Comparison of ENCODE assay signal across 26 mouse cellular contexts in genomic region chr1:35808894-35809293, GRCm38 (mm10).
DNase-seq lines count a peak whose midpoint lies in the region; ATAC-seq and TF ChIP-seq lines count a peak whose summit lies in the region.
"Had no signal": no experiment of that assay in that cellular context is flagged by ENCODE, and none has a peak within 500 bp of the region (broad histone marks: within the 10 kb centered on the region; RNA-seq: fewer than 3 reads in every experiment).

No protein-coding gene starts in this region.

- H3K36me3 ChIP-seq in intestine, embryonic 14.5 days (ENCODE audit: control insufficient read depth, insufficient read depth, low read length), result no peaks in the 10 kb centered on the region
- no peaks in the 10 kb centered on the region for H3K36me3 ChIP-seq in intestine, embryonic 15.5 days
- H3K36me3 ChIP-seq: embryonic facial prominence, embryonic 10.5 days; embryonic facial prominence, embryonic 15.5 days had no signal

- WGBS in intestine, embryonic 14.5 days, result 77% methylated on average over 4 of the region's 4 CpGs
- WGBS in intestine, embryonic 15.5 days, result 80% methylated on average over 4 of the region's 4 CpGs

- H3K9me3 ChIP-seq in intestine, embryonic 14.5 days (ENCODE audit: control insufficient read depth, low read length), result no peaks in the 10 kb centered on the region
- H3K9me3 ChIP-seq in intestine, embryonic 15.5 days, result no peaks in the 10 kb centered on the region
- H3K9me3 ChIP-seq: embryonic facial prominence, embryonic 10.5 days; embryonic facial prominence, embryonic 15.5 days; forebrain, embryonic 13.5 days had no signal

- H3K4me1 ChIP-seq in intestine, embryonic 14.5 days (replicated peaks; ENCODE audit: control insufficient read depth, insufficient read depth, low read length), result no peaks in the 10 kb centered on the region
- H3K4me1 ChIP-seq in intestine, embryonic 15.5 days (replicated peaks), result no peaks in the 10 kb centered on the region
- H3K4me1 ChIP-seq: embryonic facial prominence, embryonic 10.5 days had no signal

- H3K27me3 ChIP-seq in intestine, embryonic 14.5 days (replicated peaks; ENCODE audit: control insufficient read depth, insufficient read depth, low read length), result no peaks in the 10 kb centered on the region
- H3K27me3 ChIP-seq in intestine, embryonic 15.5 days (replicated peaks), result no peaks in the 10 kb centered on the region
- H3K27me3 ChIP-seq: CH12.LX; embryonic facial prominence, embryonic 15.5 days; forebrain, embryonic 13.5 days had no signal

- ATAC-seq in intestine, embryonic 14.5 days (replicated peaks; ENCODE audit: low FRiP score, low TSS enrichment, low read depth), result no peak
- ATAC-seq in intestine, embryonic 15.5 days, result no peak
- ATAC-seq: activated CD4-positive, CD25-positive, alpha-beta regulatory T cell, adult 4 months; forebrain, embryonic 13.5 days; hindbrain, postnatal 0 days; intestine, postnatal 0 days had no signal

- no peak overlapping the region for H3K27ac ChIP-seq in gastrocnemius, adult 2 months
- H3K27ac ChIP-seq in intestine, embryonic 14.5 days (ENCODE audit: low read depth), result no peak overlapping the region
- H3K27ac ChIP-seq in intestine, embryonic 15.5 days, result no peak overlapping the region
- H3K27ac ChIP-seq: embryonic facial prominence, embryonic 10.5 days; embryonic facial prominence, embryonic 15.5 days; forebrain, embryonic 13.5 days; hindbrain, postnatal 0 days; liver, embryonic 14.5 days had no signal

- H3K9ac ChIP-seq in intestine, embryonic 14.5 days (ENCODE audit: low read length), result no peak overlapping the region
- no peak overlapping the region for H3K9ac ChIP-seq in intestine, embryonic 15.5 days
- H3K9ac ChIP-seq: embryonic facial prominence, embryonic 15.5 days; forebrain, embryonic 13.5 days; liver, embryonic 14.5 days; lung, embryonic 14.5 days had no signal

- no peak overlapping the region for H3K4me3 ChIP-seq in gastrocnemius, adult 2 months
- no peak overlapping the region for H3K4me3 ChIP-seq in intestine, embryonic 14.5 days (ENCODE audit: low read depth, low read length)
- no peak overlapping the region for H3K4me3 ChIP-seq in intestine, embryonic 15.5 days (replicated peaks)
- H3K4me3 ChIP-seq: embryonic facial prominence, embryonic 10.5 days; embryonic facial prominence, embryonic 15.5 days; forebrain, embryonic 13.5 days had no signal

- intact Hi-C loops in gastrocnemius, adult 2 months (cut with DNase I), result no loop called here

- H3K4me2 ChIP-seq in intestine, embryonic 14.5 days (ENCODE audit: low read length), result no peak overlapping the region
- H3K4me2 ChIP-seq in intestine, embryonic 15.5 days (replicated peaks), result no peak overlapping the region
- H3K4me2 ChIP-seq: embryonic facial prominence, embryonic 15.5 days; forebrain, embryonic 13.5 days; heart, embryonic 11.5 days; lung, embryonic 14.5 days had no signal

- peak; percentile 27 for DNase-seq in gastrocnemius, adult 2 months
- no peak for DNase-seq in gastrocnemius, adult 8-10 months (ENCODE audit: low spot score in 2 of 2)
- peak; percentile 27 for DNase-seq in intestine, embryonic 14.5 days (ENCODE audit: low spot score)
- peak; percentile 4 for DNase-seq in urinary bladder, postnatal 14 days (ENCODE audit: low spot score)
- DNase-seq in urinary bladder, adult 18-20 months (ENCODE audit: low spot score in 2 of 2), result no peak
- DNase-seq in thymus, adult 18-20 months, result no peak
- DNase-seq: adrenal gland, adult 2 months; adrenal gland, postnatal 36 days; cerebellum, adult 2 months; cerebellum, postnatal 14 days; kidney, postnatal 14 days; layer of hippocampus, adult 9-11 months; liver; lung, embryonic 14.5 days; lung, postnatal 14 days; thymus, postnatal 14 days had no signal

- peak; percentile 26 for TF ChIP-seq CTCF in gastrocnemius, adult 2 months (IDR thresholded peaks at IDR 0.05)

Comparison
In these comparisons a context has a peak if more than half of its experiments do, and no peak if none do; other contexts are left out.
1. DNase-seq: peak in gastrocnemius, adult 2 months (single experiment), intestine, embryonic 14.5 days (single experiment) and urinary bladder, postnatal 14 days (single experiment); none in gastrocnemius, adult 8-10 months (0 of 2), urinary bladder, adult 18-20 months (0 of 2) and thymus, adult 18-20 months (0 of 2).